Mouse (Mus musculus) cortical plate, adult 2 months (tissue): ENCODE measurements at regions not wholly inside any gene's neighbourhood (a gene's known extent, or its start where the extent isn't known, plus 50 kb on each side); places are given as distances from the start of the nearest gene placed in this dataset.

Experiments
- H3K27ac ChIP-seq: fragments of 200-500 bp; 2 replicates; pipeline ENCODE4 v1.5.1; 2012; ENCODE audit warnings: low read length, control low read depth, inconsistent platforms; ENCODE audit not compliant: insufficient read depth
- H3K4me1 ChIP-seq: fragments of 200-500 bp; 2 replicates; pipeline ENCODE4 v1.6.1; 2011; ENCODE audit warnings: low read length; ENCODE audit not compliant: control insufficient read depth, insufficient read depth
- H3K4me3 ChIP-seq: fragments of 200-500 bp; 2 replicates; pipeline ENCODE4 v1.5.1; 2011; ENCODE audit warnings: mild to moderate bottlenecking, low read length, control low read depth; ENCODE audit not compliant: insufficient read depth
- CTCF ChIP-seq: fragments of 200-500 bp; IDR thresholded peaks from 2 replicates; pipeline ENCODE4 v1.5.1; 2011; ENCODE audit warnings: mild to moderate bottlenecking, control low read depth, low read length; ENCODE audit not compliant: insufficient read depth; ENCODE audit errors: extremely low read depth
- POLR2A ChIP-seq: fragments of 200-500 bp; IDR thresholded peaks from 2 replicates; pipeline ENCODE4 v1.6.1; 2011; ENCODE audit warnings: mild to moderate bottlenecking, low read length, control low read depth; ENCODE audit not compliant: insufficient read depth; ENCODE audit errors: extremely low read depth

DNA sequence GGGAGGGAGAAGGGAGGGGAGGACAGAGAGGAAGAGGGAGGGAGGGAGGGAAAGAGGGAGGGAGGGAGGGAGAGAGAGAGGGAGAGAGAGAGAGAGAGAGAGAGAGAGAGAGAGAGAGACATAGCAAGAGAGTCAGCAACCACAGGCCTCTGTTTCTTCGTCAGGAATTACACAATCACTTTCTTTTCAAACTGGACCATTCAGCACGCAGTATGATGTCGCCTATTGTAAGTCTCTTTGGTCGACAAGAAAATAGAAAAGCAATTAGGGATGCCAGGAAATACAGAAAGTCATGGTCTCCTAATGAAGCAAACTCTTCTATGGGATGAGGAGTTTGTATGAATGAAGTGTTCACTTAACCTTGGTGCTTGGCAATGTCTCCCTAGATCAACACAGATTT, 73.1 kb downstream of the Tmem30b start:
- H3K27ac ChIP-seq: no peak overlapping the region
- H3K4me1 ChIP-seq: peaks cover 1% of the 10 kb centered on the region; the same call in 1 of the 2 replicates
- TF ChIP-seq POLR2A (no peak), CTCF (no peak)
- H3K4me3 ChIP-seq: no peak overlapping the region

DNA sequence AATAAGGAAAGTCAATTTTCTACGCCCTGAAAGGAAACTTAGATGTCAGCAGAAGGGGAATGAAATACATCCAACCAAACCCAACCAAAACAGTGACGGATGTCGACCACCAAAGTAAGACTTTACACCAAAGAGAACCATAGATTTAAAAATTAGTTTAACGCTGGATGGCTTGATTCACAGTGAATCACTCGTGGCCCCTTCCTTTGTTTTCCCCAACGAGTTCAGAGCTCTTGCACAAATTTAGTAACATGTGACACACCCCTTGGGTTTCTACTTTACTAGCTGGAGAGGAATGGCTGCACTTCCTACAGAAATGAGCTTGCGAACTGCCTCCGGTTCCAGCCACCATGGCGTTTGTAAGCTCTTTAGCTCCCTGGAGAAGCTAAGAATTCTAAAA, 74.2 kb downstream of the Tmem30b start:
- Histone ChIP-seq H3K27ac (no peak overlapping the region), H3K4me1 (peaks cover 1% of the 10 kb centered on the region; the same call in 1 of the 2 replicates), H3K4me3 (no peak overlapping the region)
- TF ChIP-seq POLR2A (no peak), CTCF (no peak)

DNA sequence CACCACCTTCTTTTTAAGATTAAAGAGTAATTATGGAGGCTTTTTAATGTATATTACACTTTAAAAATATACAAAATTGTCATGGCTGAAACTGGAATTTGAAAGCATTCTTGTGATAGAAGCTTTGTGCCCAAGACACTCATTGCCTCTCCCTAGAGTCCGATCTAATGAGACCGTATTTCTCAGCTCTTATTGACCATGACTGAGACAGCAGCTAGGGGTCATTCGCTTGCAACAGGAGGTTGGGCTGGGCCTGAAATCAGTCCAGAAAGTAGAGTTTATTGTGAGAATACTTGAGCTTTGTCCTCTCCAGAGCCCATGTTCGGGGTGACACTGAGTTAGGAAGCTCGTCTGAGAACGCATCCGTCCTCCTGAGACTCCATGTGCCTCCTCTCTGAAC, 79.7 kb downstream of the Tmem30b start:
- TF ChIP-seq POLR2A (no peak), CTCF (no peak)
- Histone ChIP-seq H3K4me3 (no peak overlapping the region), H3K4me1 (no peaks in the 10 kb centered on the region), H3K27ac (no peak overlapping the region)

DNA sequence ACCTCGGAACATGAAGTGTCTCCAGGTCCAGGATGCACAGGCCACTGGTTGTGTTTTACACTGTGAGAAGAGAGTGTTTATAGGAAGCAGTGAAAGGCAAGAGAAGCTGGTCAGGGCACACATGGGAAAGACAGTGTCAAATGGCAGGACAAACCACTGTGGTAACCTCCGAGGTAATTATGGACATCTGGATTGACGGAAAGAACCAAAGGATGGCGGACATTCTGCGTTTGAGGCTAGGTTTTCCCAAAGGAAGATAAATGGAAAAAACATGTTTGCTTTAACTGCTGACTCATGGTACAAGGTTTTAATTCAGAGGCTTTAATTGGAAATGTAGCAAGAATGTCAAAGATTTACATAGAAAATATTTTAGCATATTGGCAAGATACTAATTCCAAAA, 80.2 kb downstream of the Tmem30b start:
- Histone ChIP-seq H3K4me1 (no peaks in the 10 kb centered on the region), H3K27ac (no peak overlapping the region), H3K4me3 (no peak overlapping the region)
- TF ChIP-seq POLR2A (no peak), CTCF (no peak)

DNA sequence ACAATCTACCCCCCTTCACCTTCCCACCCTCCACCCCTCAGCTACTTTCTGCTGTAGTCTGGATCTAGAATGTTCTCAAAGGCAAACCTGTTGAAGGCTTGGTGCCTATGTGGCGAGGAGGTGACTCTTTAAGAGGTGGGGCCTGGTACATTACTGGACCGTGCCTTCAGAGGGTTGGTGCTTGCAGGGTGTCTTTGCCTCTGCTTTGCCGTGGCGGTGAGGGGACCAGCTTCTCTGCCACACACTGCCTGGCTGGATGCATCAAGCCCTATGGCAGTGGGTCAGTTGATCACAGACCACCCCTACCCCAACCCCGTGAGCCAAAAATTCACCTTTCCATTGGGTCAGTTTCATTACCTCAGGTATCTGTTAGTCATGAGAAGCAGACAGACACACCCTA, 81.9 kb downstream of the Tmem30b start:
- Histone ChIP-seq H3K4me3 (no peak overlapping the region), H3K4me1 (no peaks in the 10 kb centered on the region), H3K27ac (no peak overlapping the region)
- TF ChIP-seq CTCF: no peak
- no peak for TF ChIP-seq POLR2A

DNA sequence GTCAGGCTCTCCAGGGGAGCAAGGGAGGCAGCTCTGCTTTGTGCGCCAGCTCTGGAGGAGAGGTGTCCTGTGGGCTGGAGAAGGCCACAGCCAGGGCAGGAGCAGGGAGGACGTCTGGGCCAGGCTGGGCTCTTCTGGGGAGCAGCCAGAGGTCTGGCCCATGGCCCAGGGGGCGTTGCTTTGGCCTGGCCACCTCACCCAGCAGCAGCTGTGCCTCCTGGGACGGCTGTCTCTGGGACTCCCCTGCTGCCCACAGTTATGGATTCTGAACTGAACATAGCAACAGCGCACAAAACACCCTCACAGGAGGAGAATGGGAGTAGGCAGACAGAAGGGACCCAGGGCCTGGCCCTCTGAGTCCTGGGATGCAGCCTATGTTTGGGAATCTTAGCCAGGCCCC, 84.1 kb downstream of the Tmem30b start:
- Histone ChIP-seq H3K27ac (no peak overlapping the region), H3K4me3 (no peak overlapping the region), H3K4me1 (no peaks in the 10 kb centered on the region)
- TF ChIP-seq POLR2A: no peak
- TF ChIP-seq CTCF: no peak

DNA sequence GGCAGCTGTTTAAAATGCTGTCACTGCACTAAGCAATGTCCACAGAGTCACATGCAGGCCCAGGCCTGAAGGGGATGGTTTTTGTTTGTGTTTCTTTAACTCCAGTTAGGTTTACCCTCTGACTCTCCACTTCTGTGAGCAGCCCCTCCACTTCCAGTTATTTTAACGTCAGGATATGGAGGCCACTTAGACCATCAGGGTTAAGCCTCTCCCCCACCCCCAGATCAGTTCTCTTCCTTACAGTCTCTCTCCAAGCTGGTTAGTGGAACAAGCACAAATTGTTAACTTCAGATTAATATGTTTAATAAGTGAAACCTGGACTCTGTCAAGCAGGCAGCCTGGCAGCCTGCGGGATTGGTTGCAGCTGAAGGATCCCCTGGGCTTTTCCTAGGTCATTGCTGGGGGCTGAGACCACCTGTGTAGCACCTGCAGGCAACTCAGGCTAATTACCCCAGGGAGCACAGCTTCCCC, 85.9 kb downstream of the Tmem30b start:
- Histone ChIP-seq H3K27ac (no peak overlapping the region), H3K4me3 (no peak overlapping the region), H3K4me1 (no peaks in the 10 kb centered on the region)
- TF ChIP-seq CTCF: no peak
- TF ChIP-seq POLR2A: no peak

DNA sequence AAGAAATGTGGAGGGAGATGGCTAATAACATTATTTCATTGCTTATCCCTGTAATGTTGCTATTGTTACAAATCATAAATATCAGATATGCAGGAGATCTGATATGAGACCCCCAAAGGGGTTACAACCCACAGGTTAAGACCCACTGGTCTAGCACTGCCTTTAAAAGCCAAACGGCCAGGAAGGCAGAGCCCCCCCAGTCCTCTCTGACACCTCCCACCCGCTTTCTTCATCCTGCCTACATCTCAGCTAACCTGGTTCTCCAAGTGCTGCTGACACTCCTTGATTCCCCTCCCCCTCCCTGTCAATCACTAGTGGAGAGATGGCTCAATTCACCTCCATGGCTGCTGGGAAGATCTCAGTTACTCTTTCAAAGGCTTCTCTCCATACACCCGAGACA, 94.9 kb downstream of the Tmem30b start:
- TF ChIP-seq POLR2A (no peak), CTCF (no peak)
- H3K4me3 ChIP-seq: no peak overlapping the region
- H3K4me1 ChIP-seq: no peaks in the 10 kb centered on the region
- H3K27ac ChIP-seq: no peak overlapping the region

DNA sequence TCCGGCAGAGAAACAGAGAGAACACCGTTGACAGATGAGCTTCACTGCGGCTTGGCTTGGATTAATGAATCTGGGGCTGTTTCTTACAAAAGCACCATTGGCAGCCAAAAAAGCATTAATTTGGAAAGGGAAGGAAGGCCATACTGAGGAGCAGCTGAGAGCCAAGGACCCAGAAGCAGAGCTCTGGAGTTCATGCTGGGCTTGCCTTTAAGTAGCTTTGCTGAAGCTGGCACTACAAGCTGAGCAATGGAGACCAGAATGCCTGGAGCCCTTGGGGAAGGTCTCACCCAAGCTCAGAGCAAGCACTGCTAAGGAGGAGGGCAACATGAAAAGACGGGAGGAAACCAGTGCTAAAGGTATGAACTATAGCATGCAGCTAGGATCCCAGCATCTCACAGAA, 95.7 kb downstream of the Tmem30b start:
- Histone ChIP-seq H3K27ac (no peak overlapping the region), H3K4me3 (no peak overlapping the region), H3K4me1 (no peaks in the 10 kb centered on the region)
- no peak for TF ChIP-seq POLR2A
- TF ChIP-seq CTCF: no peak

DNA sequence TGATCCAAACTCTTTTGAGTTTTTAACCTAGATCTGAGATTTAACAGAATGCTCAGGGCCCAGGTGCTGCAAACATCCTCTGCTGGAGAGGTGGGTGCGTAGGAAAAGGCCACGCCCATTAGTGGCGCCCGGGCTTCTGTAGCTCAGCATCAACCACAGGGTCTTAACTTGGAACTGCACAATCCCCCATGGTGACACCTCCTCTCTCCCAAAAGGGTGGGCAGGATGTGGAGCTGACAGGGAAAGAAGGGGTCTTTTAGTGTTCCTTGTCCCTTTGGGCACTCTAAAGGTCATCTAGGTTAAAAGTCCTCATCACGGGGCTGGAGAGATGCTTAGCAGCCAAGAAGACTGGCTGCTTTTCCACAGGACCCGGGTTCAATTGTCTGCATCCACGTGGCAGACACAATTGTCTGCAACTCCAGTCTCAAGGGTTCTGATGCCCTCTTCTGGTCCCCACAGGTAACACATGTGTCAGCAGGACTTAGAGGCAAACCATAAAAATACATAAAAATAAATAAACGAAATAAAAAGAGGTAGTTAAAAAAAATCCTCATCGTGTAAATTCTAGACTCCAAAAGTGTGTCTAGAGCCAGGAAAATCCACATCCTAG, 96.2 kb downstream of the Tmem30b start:
- Histone ChIP-seq H3K27ac (no peak overlapping the region), H3K4me1 (no peaks in the 10 kb centered on the region), H3K4me3 (no peak overlapping the region)
- TF ChIP-seq POLR2A: no peak
- TF ChIP-seq CTCF: peak; percentile 60
